Mouse (Mus musculus): ENCODE measurements around the gene Uckl1.

GRCm38 (mm10) chr2:181546142-181546541 lies 38.5 kb downstream of the Uckl1 start:
- no peak for TF ChIP-seq USF1 (IDR thresholded peaks at IDR 0.05; ENCODE audit: low read depth)
- no peak for TF ChIP-seq POLR2A (IDR thresholded peaks at IDR 0.05; ENCODE audit: insufficient read length, low read depth)
- no peak for TF ChIP-seq TCF3 (IDR thresholded peaks at IDR 0.05; ENCODE audit: insufficient read length, low read depth)
- no peak for TF ChIP-seq CEBPB (IDR thresholded peaks at IDR 0.05; ENCODE audit: insufficient read depth, poor library complexity, severe bottlenecking)
- no peak for TF ChIP-seq TCF12 (IDR thresholded peaks at IDR 0.05; ENCODE audit: insufficient read depth, poor library complexity, severe bottlenecking)
- no peak for TF ChIP-seq E2F4 (IDR thresholded peaks at IDR 0.05; ENCODE audit: insufficient read depth)
- no peak for TF ChIP-seq MYOG (IDR thresholded peaks at IDR 0.05; ENCODE audit: control insufficient read depth in 1 of 3, insufficient read depth in 1 of 3, insufficient read length in 2 of 3, low read depth in 2 of 3)
- TF ChIP-seq SRF (IDR thresholded peaks at IDR 0.05; ENCODE audit: control insufficient read depth, insufficient read length, low read depth): no peak
- no peak for TF ChIP-seq POLR2AphosphoS2 (IDR thresholded peaks at IDR 0.05; ENCODE audit: insufficient read length, low read depth)
- TF ChIP-seq MAX (IDR thresholded peaks at IDR 0.05; ENCODE audit: low read depth): no peak

All from myocyte (in vitro differentiated cells).